Comparison of ENCODE assay signal across 8 mouse cellular contexts in the genomic region with DNA sequence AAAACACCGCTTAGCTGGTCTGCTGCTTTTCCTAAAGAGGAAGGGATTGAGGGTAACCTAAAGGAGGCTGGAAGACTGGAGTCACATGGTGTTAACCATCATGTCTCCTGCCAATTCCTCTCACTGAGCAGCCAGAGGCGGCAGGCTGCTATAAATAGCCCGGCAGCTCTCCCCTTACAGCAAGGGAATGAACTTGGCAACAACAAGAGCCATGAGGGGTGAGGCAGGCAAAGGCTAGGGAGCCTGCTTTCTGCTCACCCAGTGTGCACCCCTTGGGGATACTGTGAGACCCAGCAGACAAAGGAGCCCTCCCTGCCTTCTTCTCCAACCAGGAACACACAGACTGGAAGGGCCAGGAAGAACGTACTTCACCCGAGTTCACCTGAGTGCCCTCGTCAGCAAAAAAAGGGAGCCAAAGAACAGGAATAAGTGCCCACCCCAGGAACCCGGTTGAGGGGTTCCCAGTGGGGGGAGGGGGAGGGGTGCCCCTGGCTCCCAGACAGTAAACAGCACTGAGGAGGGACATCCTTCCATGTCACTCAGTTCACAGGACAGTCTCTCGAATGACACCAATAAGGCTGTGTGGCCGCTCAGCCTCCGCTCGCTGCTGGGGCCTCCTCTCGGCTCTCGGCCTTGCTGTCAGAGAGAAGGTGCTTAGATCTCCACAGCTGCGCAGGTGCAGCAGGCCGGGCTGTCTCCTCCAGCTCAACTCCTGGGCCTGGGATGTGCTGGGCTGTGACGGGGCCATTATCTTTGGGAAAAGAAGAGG. TPM values are rescaled to one million over a fixed set of nuclear protein-coding genes. Genes with fewer than 3 reads are reported as not detected.
DNase-seq lines count a peak whose midpoint lies in the region; ATAC-seq lines count a peak whose summit lies in the region.

No protein-coding gene starts in this region.

- H3K4me2 ChIP-seq in hindbrain, embryonic 12.5 days (replicated peaks) = no peak overlapping the region
- H3K4me2 ChIP-seq in neural tube, embryonic 15.5 days = no peak overlapping the region

- no peak overlapping the region for H3K4me3 ChIP-seq in hindbrain, embryonic 12.5 days
- H3K4me3 ChIP-seq in hindbrain, embryonic 10.5 days = no peak overlapping the region
- H3K4me3 ChIP-seq in neural tube, embryonic 15.5 days (replicated peaks) = no peak overlapping the region

- no peak for DNase-seq in hindbrain, embryonic 10.5 days (ENCODE audit: low spot score)
- peak; percentile 60 to 66 for DNase-seq in cerebellum, postnatal 10 days
- peak; percentile 83 to 87 for DNase-seq in heart, adult 9 months (ENCODE audit: low spot score in 2 of 2)
- peak; percentile 55 for DNase-seq in kidney, postnatal 10 days
- no peak for DNase-seq in layer of hippocampus, adult 9-11 months
- DNase-seq in frontal cortex, postnatal 25 days (ENCODE audit: low spot score in 2 of 2) = no peak

- no peak overlapping the region for H3K27ac ChIP-seq in hindbrain, embryonic 12.5 days
- H3K27ac ChIP-seq in hindbrain, embryonic 10.5 days = no peak overlapping the region; the same call in 1 of the 2 replicates
- H3K27ac ChIP-seq in neural tube, embryonic 15.5 days (replicated peaks) = peak overlapping the region; percentile 33

- H3K9ac ChIP-seq in hindbrain, embryonic 12.5 days = no peak overlapping the region
- no peak overlapping the region for H3K9ac ChIP-seq in neural tube, embryonic 15.5 days (replicated peaks)

- H3K9me3 ChIP-seq in hindbrain, embryonic 12.5 days (replicated peaks) = no peaks in the 10 kb centered on the region
- no peaks in the 10 kb centered on the region for H3K9me3 ChIP-seq in hindbrain, embryonic 10.5 days
- no peaks in the 10 kb centered on the region for H3K9me3 ChIP-seq in neural tube, embryonic 15.5 days (replicated peaks)

- no peaks in the 10 kb centered on the region for H3K36me3 ChIP-seq in hindbrain, embryonic 12.5 days
- H3K36me3 ChIP-seq in hindbrain, embryonic 10.5 days = 0 out of 2 replicates have a peak, but pooled peaks cover 10% of the 10 kb centered on the region
- H3K36me3 ChIP-seq in neural tube, embryonic 15.5 days = peaks cover 7% of the 10 kb centered on the region; the same call in 1 of the 2 replicates

- ATAC-seq in hindbrain, embryonic 12.5 days (ENCODE audit: low FRiP score) = peak; percentile 58; the same call in 1 of the 2 replicates
- ATAC-seq in neural tube, embryonic 15.5 days (ENCODE audit: low FRiP score) = peak; percentile 70; the same call in 1 of the 2 replicates

- 63% methylated on average over 16 of the region's 16 CpGs for WGBS in hindbrain, embryonic 12.5 days
- WGBS in hindbrain, embryonic 10.5 days = 66% methylated on average over 16 of the region's 16 CpGs
- 60% methylated on average over 16 of the region's 16 CpGs for WGBS in neural tube, embryonic 15.5 days

- H3K27me3 ChIP-seq in hindbrain, embryonic 12.5 days = no peaks in the 10 kb centered on the region
- no peaks in the 10 kb centered on the region for H3K27me3 ChIP-seq in hindbrain, embryonic 10.5 days (ENCODE audit: insufficient read depth, poor library complexity, severe bottlenecking)
- H3K27me3 ChIP-seq in neural tube, embryonic 15.5 days (replicated peaks) = no peaks in the 10 kb centered on the region

- H3K4me1 ChIP-seq in hindbrain, embryonic 12.5 days = peaks cover 7% of the 10 kb centered on the region
- peaks cover 14% of the 10 kb centered on the region for H3K4me1 ChIP-seq in hindbrain, embryonic 10.5 days (replicated peaks)
- H3K4me1 ChIP-seq in neural tube, embryonic 15.5 days = peaks cover 13% of the 10 kb centered on the region

RNA-seq across cellular contexts. Expression of gene Fam189a2, which starts 57.8 kb away (rescaled TPM):
- 0.57 and 0.88 TPM in 2 replicates for polyA plus RNA-seq in hindbrain, embryonic 12.5 days (2016; fragmentation: Nextera tagmentation; extraction: Ambion mirVana)
- polyA plus RNA-seq in hindbrain, embryonic 10.5 days (2016; fragmentation: Nextera tagmentation; extraction: Ambion mirVana) = 0.60 and 0.98 TPM in 2 replicates
- 1.6 and 1.9 TPM in 2 replicates for polyA plus RNA-seq in neural tube, embryonic 15.5 days (2015; fragmentation: Nextera tagmentation; extraction: Ambion mirVana)

Comparison
In these comparisons a context has a peak if more than half of its experiments do, and no peak if none do; other contexts are left out.
1. DNase-seq: peak in cerebellum, postnatal 10 days (2 of 2), heart, adult 9 months (2 of 2) and kidney, postnatal 10 days (single experiment); none in hindbrain, embryonic 10.5 days (single experiment), layer of hippocampus, adult 9-11 months (single experiment) and frontal cortex, postnatal 25 days (0 of 2).